Mouse (Mus musculus) ovary, postnatal 36 days (tissue): ENCODE results near the gene Galnt10.

ENCODE experiments used
- DNase-seq: peaks from one replicate; pipeline ENCODE4 v3.0.0; 2022; ENCODE audit warnings: low spot score, mixed read lengths

Gene Galnt10

GRCm38 (mm10) chr11:57727303-57727969 lies 82.2 kb downstream of the Galnt10 start:
- DNase-seq: no peak

GRCm38 (mm10) chr11:57732410-57733281 lies 87.4 kb downstream of the Galnt10 start:
- no peak for DNase-seq

- DNase-seq: peak; percentile 29
Observed at GRCm38 (mm10) chr11:57747294-57748080, 102.2 kb downstream of the Galnt10 start.

- DNase-seq: no peak
Observed at GRCm38 (mm10) chr11:57753538-57754203, 108.4 kb downstream of the Galnt10 start.

GRCm38 (mm10) chr11:57758621-57759020 lies 113.4 kb downstream of the Galnt10 start:
- DNase-seq: no peak

- DNase-seq: no peak
Observed at GRCm38 (mm10) chr11:57760509-57761058, 115.3 kb downstream of the Galnt10 start.

GRCm38 (mm10) chr11:57761347-57761746 lies 116.1 kb downstream of the Galnt10 start:
- DNase-seq: no peak

GRCm38 (mm10) chr11:57764124-57764523 lies 118.9 kb downstream of the Galnt10 start:
- DNase-seq: no peak

- DNase-seq: no peak
Observed at GRCm38 (mm10) chr11:57766617-57767016, 121.4 kb downstream of the Galnt10 start.

GRCm38 (mm10) chr11:57767171-57767570 lies 121.9 kb downstream of the Galnt10 start:
- no peak for DNase-seq

GRCm38 (mm10) chr11:57770776-57771175 lies 125.5 kb downstream of the Galnt10 start:
- DNase-seq: no peak

GRCm38 (mm10) chr11:57771676-57772075 lies 126.4 kb downstream of the Galnt10 start:
- DNase-seq: no peak

- no peak for DNase-seq
Observed at GRCm38 (mm10) chr11:57773479-57773878, 128.2 kb downstream of the Galnt10 start.

GRCm38 (mm10) chr11:57773936-57774335 lies 128.7 kb downstream of the Galnt10 start:
- DNase-seq: no peak

GRCm38 (mm10) chr11:57775868-57776267 lies 130.6 kb downstream of the Galnt10 start:
- DNase-seq: no peak

GRCm38 (mm10) chr11:57776546-57776945 lies 131.3 kb downstream of the Galnt10 start:
- no peak for DNase-seq

- no peak for DNase-seq
Observed at GRCm38 (mm10) chr11:57778349-57778748, 133.1 kb downstream of the Galnt10 start.

GRCm38 (mm10) chr11:57779824-57780223 lies 134.6 kb downstream of the Galnt10 start:
- no peak for DNase-seq

GRCm38 (mm10) chr11:57786616-57787418 lies 141.6 kb downstream of the Galnt10 start:
- DNase-seq: peak; percentile 45

- DNase-seq: peak; percentile 47
Observed at GRCm38 (mm10) chr11:57787913-57788312, 142.7 kb downstream of the Galnt10 start.
